Mouse (Mus musculus) erythroblast, embryonic 14.5 days (primary cell): ENCODE measurements around the gene Stc2. TPM values are rescaled to one million over a fixed set of nuclear protein-coding genes. Genes with fewer than 3 reads are reported as not detected.

ENCODE experiments used
- H3K27me3 ChIP-seq: 2 replicates; pipeline ENCODE4 v1.6.1; 2012; ENCODE audit warnings: inconsistent platforms; ENCODE audit not compliant: control insufficient read depth
- H3K36me3 ChIP-seq: 2 replicates; pipeline ENCODE4 v1.6.1; 2012; ENCODE audit warnings: mild to moderate bottlenecking, inconsistent platforms; ENCODE audit not compliant: control insufficient read depth
- H3K4me1 ChIP-seq: 2 replicates; pipeline ENCODE4 v1.6.1; 2012; ENCODE audit warnings: inconsistent platforms; ENCODE audit not compliant: control insufficient read depth
- H3K4me3 ChIP-seq: replicated peaks from 2 replicates; pipeline ENCODE3; 2012; ENCODE audit warnings: moderate library complexity, mild to moderate bottlenecking, inconsistent platforms
- H3K9me3 ChIP-seq: 2 replicates; pipeline ENCODE4 v1.6.1; 2012; ENCODE audit warnings: low read length, inconsistent platforms, mixed read lengths; ENCODE audit not compliant: control insufficient read depth
- GATA1 ChIP-seq: IDR thresholded peaks from 2 replicates; pipeline ENCODE4 v1.6.1; 2012; ENCODE audit warnings: low read length, inconsistent platforms, mixed read lengths
- TAL1 ChIP-seq: IDR thresholded peaks from 3 replicates; pipeline ENCODE4 v1.6.1; 2012; ENCODE audit warnings: low read length, inconsistent platforms, mixed read lengths
- polyA plus RNA-seq: library from polyadenylated mRNA; stranded (reverse); fragments of >175 nt; gene quantifications from 2 replicates; pipeline ENCODE4 v1.2.3, GENCODE M21; 2012

Gene Stc2
- polyA plus RNA-seq, 1 experiment: not detected

DNA sequence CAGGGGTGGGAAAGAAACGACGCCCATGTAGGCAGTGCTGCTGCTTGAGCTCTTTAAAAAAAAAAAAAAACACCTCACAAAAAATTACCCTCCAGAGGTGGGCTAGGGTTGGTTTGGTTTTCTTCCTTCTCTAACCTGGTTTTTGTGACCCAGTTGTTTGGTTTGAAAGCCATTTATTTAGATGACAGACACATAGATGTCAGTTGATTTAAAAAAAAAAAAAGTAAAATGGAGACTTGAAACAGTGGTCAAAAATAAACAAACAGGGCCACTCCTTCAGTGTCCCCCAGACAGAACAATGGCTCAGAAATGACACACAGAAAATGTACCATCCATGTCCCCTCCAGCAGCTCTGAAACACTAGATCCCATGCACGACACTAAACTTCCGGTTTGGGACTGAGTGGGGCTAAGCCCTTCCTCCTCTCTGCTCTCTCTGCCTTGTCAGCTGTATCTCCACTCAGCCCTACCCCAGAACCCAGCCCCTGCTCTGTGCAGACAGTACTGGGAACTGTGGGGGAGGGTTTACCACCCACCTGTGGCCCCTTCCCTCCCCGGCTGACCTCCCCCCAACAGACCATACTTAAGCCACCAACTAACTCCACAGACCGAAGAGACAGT is 10.5 kb downstream of the Stc2 start:
- TF ChIP-seq GATA1: no peak
- no peak for TF ChIP-seq TAL1
- H3K9me3 ChIP-seq: no peaks in the 10 kb centered on the region
- no peaks in the 10 kb centered on the region for H3K36me3 ChIP-seq
- no peaks in the 10 kb centered on the region for H3K27me3 ChIP-seq
- H3K4me1 ChIP-seq: peaks cover 5% of the 10 kb centered on the region; the same call in 1 of the 2 replicates
- H3K4me3 ChIP-seq: no peak overlapping the region

DNA sequence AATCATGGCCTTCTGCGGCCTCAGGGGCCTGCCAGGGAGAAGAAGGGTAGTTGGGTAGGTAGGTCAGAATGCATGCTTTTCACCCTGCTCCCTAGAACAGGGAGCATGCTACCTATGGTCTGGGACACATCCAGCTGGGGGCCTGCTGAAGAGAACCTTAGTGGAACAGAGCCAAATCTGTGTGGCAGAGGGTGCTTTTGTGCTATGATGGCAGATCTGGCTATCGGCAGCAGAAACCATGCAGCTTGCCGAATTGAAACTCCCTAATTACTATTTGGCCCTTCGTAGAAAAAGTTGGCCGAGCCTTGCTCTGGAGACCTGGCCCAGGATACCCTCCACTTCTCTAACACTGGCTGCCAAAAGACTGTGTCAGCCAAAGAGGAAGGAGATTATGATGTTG is 11.4 kb downstream of the Stc2 start:
- no peak overlapping the region for H3K4me3 ChIP-seq
- no peaks in the 10 kb centered on the region for H3K27me3 ChIP-seq
- no peaks in the 10 kb centered on the region for H3K9me3 ChIP-seq
- peaks cover 5% of the 10 kb centered on the region; the same call in 1 of the 2 replicates for H3K4me1 ChIP-seq
- H3K36me3 ChIP-seq: no peaks in the 10 kb centered on the region
- TF ChIP-seq GATA1: no peak
- TF ChIP-seq TAL1: no peak

DNA sequence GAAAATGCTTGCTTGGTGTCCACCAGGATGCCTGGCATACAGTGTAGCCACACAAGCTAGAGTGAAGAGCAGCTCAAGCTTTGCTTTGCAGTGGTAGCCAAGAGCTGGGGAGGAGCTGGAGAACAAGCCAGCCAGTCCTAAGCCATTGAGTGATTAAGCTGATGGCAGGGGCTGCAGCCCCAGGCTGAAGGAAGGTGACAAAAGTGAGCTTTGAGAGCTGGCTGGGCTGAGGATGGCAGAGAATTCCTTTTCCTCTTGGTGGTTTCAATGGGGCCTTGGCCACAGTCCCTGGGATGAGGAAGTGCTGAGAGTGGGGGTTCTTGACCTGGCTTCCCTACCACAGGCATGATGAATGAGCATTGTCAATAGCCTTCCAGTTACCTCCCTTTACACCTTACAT is 13.0 kb downstream of the Stc2 start:
- H3K27me3 ChIP-seq: no peaks in the 10 kb centered on the region
- no peak overlapping the region for H3K4me3 ChIP-seq
- H3K36me3 ChIP-seq: no peaks in the 10 kb centered on the region
- peaks cover 5% of the 10 kb centered on the region; the same call in 1 of the 2 replicates for H3K4me1 ChIP-seq
- no peak for TF ChIP-seq GATA1
- TF ChIP-seq TAL1: no peak
- H3K9me3 ChIP-seq: no peaks in the 10 kb centered on the region

DNA sequence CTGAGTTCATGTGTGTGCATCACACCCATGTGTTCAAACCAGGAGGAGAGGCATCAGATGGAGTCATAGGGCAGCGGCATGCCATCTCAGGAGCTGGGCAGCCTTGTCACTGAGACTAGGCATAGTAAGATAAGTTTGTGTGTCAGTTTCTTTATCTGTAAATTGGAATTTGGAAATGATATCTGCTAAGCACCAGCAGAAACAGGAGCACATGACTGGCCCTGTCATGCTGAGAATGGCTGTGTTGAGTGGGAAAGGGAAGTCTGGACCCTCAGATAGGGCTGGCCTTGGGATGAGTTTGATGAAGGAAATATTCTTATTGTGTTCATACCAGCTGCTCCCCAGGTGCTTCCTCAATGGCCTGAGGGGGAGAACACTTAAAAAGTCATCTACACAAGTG is 14.1 kb downstream of the Stc2 start:
- TF ChIP-seq GATA1 (no peak), TAL1 (no peak)
- H3K36me3 ChIP-seq: no peaks in the 10 kb centered on the region
- no peaks in the 10 kb centered on the region for H3K27me3 ChIP-seq
- H3K4me1 ChIP-seq: peaks cover 5% of the 10 kb centered on the region; the same call in 1 of the 2 replicates
- H3K9me3 ChIP-seq: no peaks in the 10 kb centered on the region
- H3K4me3 ChIP-seq: no peak overlapping the region

DNA sequence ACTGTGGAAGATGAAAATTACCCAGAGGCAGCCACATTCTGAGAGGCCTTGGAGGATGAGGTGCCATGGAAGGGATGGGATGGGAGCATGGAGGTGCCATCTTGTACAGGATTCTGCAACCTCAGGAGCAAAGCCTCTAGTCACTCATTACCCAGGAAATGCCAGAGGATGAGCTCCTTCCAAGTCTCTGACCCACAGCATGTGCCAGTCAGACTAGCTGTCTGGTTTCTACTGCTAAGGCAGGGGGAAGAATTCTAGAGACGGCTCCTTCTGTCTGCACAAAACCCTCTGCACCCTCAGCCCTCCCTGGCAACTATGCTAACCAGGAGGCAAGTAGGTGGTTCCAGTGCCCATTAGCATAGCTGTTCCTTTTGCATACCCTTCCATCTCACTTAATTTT is 15.4 kb downstream of the Stc2 start:
- TF ChIP-seq TAL1: no peak
- TF ChIP-seq GATA1: no peak
- Histone ChIP-seq H3K27me3 (no peaks in the 10 kb centered on the region), H3K4me1 (peaks cover 5% of the 10 kb centered on the region; the same call in 1 of the 2 replicates), H3K36me3 (no peaks in the 10 kb centered on the region), H3K9me3 (no peaks in the 10 kb centered on the region), H3K4me3 (no peak overlapping the region)

Other genes with a start within 250 kb of the Stc2 start
- gene Gm17332, start 187.6 kb downstream of the Stc2 start, polyA plus RNA-seq: not detected in 2 replicates